Mouse (Mus musculus) brown adipose tissue, adult 24 weeks (tissue): ENCODE measurements at regions not wholly inside any gene's neighbourhood (a gene's known extent, or its start where the extent isn't known, plus 50 kb on each side); places are given as distances from the start of the nearest gene placed in this dataset.

Experiments
- H3K27ac ChIP-seq: fragments of 200-500 bp; replicated peaks from 2 replicates; pipeline ENCODE4 v1.5.1; 2012; ENCODE audit warnings: low read depth, mild to moderate bottlenecking, low read length
- H3K4me1 ChIP-seq: fragments of 200-500 bp; 2 replicates; pipeline ENCODE4 v1.6.1; 2012; ENCODE audit warnings: low read length, mixed read lengths; ENCODE audit not compliant: control insufficient read depth, insufficient read depth, insufficient read length
- H3K4me3 ChIP-seq: fragments of 200-500 bp; 2 replicates; pipeline ENCODE4 v1.5.1; 2012; ENCODE audit warnings: low read depth, mild to moderate bottlenecking, low read length, moderate library complexity; ENCODE audit not compliant: insufficient read depth

GRCm38 (mm10) chr5:46278190-46278589 is 420.8 kb upstream of the Lcorl start:
- Histone ChIP-seq H3K27ac (no peak overlapping the region), H3K4me1 (no peaks in the 10 kb centered on the region), H3K4me3 (no peak overlapping the region)

DNA sequence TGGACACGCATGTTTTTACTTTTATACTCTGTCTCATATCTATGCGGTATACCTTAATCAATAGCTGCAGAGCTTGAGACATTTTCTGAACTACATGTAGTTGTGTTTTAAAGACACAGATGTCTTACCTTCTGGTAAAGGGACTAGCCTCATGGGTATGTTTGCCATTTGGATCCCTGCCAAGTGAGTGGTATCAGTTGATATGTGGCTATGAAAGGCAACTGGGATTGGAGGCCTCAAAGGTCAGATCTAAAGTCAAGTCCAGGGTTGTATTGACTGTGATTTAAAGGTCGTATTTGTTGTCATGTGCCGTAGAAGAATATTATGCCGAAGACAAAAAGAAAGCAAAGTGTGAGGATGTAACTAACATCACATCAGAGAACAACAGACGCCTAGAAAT is 399.3 kb upstream of the Lcorl start:
- Histone ChIP-seq H3K4me3 (no peak overlapping the region), H3K27ac (no peak overlapping the region), H3K4me1 (no peaks in the 10 kb centered on the region)

DNA sequence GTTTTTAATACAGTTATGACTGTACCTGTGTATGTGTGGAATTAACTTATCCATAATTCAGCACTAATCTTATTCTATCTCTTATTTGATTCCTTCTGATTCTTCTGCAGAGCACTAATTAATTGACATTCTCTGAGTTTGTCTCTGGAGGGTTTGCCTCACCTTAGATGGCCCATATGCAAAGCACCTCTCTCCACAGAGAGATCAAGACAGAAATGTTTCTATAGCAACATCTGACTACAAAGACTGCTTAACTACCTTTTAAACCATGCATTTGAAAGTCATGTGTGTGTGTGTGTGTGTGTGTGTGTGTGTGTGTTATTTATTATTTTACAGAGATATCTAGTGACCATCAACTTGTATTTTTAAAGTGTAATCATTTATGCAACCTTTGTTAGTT is 396.5 kb upstream of the Lcorl start:
- H3K4me3 ChIP-seq = no peak overlapping the region
- no peak overlapping the region for H3K27ac ChIP-seq
- no peaks in the 10 kb centered on the region for H3K4me1 ChIP-seq

DNA sequence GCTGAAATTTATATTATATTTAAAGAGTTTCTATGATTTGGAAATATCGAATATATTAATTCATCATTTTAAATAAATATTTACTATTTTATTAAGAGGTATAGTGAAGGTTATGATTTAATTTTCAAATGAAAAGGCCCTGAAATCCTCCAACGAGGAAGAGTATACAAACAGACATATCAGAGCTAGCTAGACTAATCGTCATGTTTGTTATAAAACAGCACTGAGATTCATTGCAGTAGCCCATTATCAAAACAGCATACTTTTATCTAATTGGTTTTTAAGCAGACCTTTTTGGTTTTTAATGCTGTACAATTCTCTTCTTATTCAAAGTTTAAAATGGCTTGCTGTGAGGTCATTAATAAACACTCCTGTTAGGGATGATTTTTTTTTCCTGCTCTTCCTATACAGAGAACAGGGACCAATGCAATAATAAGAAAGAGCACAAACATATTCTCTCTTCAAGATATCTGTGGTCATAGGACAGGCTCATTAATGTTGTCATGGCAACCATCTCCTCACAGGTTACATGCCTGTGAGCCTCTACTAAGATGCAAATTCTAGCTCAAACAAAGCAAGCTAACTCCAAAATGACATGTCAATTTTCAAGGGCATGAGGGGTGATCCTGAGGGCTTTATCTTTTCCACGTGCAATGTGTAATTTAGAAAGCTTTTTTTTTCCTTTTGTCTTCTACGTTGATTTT is 378.1 kb upstream of the Lcorl start:
- Histone ChIP-seq H3K27ac (no peak overlapping the region), H3K4me3 (no peak overlapping the region), H3K4me1 (no peaks in the 10 kb centered on the region)

GRCm38 (mm10) chr5:46232780-46233179 is 375.4 kb upstream of the Lcorl start:
- Histone ChIP-seq H3K4me3 (no peak overlapping the region), H3K4me1 (no peaks in the 10 kb centered on the region), H3K27ac (no peak overlapping the region)

DNA sequence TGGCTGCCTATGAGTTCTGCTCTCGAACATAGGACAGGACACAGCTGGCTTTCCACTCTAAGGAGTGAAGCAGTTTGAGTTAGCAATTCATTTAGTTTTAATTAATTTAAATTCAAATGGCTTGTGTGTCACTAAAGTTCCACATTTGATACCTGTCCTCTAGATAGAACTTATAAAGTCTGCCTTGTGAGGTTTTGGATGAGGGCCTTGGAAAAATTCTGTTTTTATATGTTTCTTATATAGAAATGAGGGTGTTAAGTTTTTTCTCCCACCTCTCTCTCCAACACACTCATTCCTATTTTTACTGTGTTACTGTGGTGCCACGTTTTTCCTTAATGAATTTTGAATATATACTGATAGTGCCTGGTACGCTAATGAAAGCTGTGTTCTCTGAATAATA is 371.3 kb upstream of the Lcorl start:
- Histone ChIP-seq H3K27ac (no peak overlapping the region), H3K4me3 (no peak overlapping the region), H3K4me1 (no peaks in the 10 kb centered on the region)

GRCm38 (mm10) chr5:46212845-46213468 is 355.5 kb upstream of the Lcorl start:
- Histone ChIP-seq H3K27ac (no peak overlapping the region), H3K4me3 (no peak overlapping the region), H3K4me1 (no peaks in the 10 kb centered on the region; the same call in 1 of the 2 replicates)

GRCm38 (mm10) chr5:46209076-46209475 is 351.7 kb upstream of the Lcorl start:
- Histone ChIP-seq H3K27ac (no peak overlapping the region), H3K4me1 (no peaks in the 10 kb centered on the region; the same call in 1 of the 2 replicates), H3K4me3 (no peak overlapping the region)

- H3K4me1 ChIP-seq = no peaks in the 10 kb centered on the region
- no peak overlapping the region for H3K27ac ChIP-seq
- no peak overlapping the region for H3K4me3 ChIP-seq
Observed at GRCm38 (mm10) chr5:46203744-46204143, 346.3 kb upstream of the Lcorl start.

DNA sequence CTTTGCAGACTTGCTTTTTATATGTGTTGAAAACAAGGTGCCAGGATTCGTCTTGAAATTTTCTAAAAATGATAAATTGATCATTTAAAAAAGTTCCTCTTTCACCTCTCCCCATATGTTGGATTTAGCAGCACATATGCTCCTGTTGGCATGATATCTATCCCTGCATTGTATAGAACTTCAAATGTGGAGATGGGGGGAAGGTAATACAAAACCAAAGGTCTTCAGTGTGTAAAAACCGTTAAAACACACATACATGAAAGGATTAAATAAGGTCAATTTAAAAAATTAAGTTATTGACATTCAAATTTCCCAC is 345.0 kb upstream of the Lcorl start:
- Histone ChIP-seq H3K4me1 (no peaks in the 10 kb centered on the region), H3K27ac (no peak overlapping the region), H3K4me3 (no peak overlapping the region)

DNA sequence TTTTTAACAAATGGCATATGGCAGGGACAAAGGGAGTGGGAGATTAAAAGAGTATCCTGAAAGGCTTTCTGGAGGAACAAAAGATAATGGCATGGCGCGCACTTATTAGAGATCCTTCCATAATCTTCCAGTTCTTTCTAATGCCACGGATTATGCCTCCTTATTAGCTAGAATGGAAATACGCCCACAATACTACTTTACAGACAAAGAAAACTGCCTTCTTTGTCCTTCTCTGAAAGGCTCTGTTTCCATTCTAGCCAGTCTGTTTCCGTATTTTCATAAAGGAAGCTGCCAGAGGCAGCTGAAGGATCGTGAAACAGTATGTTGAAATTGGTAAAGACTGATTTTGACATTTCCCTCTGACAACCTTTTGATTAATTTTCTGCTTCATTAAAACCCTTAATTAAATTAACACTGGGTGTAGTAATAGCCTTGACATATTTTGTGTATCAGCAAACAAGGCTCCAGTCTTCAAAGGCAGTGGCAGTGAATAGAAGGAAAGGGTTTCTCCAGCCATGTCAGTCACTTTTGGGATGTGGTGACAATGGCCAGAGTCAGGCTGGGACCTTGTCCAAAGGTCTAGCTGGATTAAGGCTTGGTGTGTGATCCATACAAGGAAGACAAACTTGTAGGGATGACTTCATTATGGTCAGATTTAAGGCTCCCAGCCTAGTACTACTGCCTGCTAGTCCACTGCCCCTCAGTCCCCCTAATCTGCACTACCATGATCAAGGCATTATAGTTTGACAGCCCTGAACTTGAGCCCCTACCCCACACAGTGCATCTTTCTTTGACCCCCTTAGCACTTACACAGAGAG is 344.4 kb upstream of the Lcorl start:
- Histone ChIP-seq H3K4me3 (no peak overlapping the region), H3K4me1 (no peaks in the 10 kb centered on the region), H3K27ac (no peak overlapping the region)

GRCm38 (mm10) chr5:46186908-46187307 is 329.5 kb upstream of the Lcorl start:
- Histone ChIP-seq H3K4me3 (no peak overlapping the region), H3K27ac (no peak overlapping the region), H3K4me1 (no peaks in the 10 kb centered on the region)

- Histone ChIP-seq H3K27ac (no peak overlapping the region), H3K4me1 (no peaks in the 10 kb centered on the region), H3K4me3 (no peak overlapping the region)
Observed at GRCm38 (mm10) chr5:46182157-46182556, 324.7 kb upstream of the Lcorl start.

DNA sequence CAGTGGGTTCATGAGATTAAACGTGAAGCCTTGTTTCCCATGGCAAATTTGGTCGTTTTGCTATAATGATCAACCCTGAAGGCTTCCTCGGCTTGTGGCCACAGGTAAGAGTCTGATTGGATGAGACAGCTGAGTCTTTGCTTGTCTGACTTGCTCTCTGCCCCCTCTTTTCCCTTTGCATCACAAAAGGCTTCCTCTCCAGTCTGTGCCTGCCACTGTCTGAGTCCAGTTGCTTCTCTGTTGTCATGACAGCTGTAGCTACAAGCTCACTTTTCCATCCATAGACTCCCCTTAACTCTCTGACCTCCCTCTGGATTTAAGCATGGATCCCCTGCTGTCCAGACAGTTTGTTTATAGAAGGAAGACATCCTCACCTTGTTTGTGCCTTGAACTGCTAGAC is 314.9 kb upstream of the Lcorl start:
- Histone ChIP-seq H3K4me3 (no peak overlapping the region), H3K4me1 (no peaks in the 10 kb centered on the region), H3K27ac (no peak overlapping the region)

DNA sequence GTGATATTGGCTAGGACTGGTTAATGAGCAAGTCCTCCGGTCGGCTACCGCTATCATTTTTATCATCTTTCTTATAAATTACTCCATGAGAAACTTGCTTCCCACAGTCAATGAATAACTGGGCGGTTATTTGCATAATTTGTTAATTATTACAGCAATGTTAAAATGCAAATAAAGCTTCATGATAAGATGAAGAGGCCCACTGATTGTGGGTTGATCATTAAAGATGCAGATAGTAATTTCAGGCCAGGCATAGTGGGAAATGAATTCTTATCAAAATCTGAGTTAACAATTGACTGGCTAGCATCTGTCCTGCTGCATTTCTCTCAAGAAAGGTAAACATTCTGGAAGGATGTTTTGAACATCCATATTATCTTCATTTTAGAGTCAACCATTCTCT is 303.4 kb upstream of the Lcorl start:
- Histone ChIP-seq H3K4me1 (no peaks in the 10 kb centered on the region), H3K27ac (no peak overlapping the region), H3K4me3 (no peak overlapping the region)

DNA sequence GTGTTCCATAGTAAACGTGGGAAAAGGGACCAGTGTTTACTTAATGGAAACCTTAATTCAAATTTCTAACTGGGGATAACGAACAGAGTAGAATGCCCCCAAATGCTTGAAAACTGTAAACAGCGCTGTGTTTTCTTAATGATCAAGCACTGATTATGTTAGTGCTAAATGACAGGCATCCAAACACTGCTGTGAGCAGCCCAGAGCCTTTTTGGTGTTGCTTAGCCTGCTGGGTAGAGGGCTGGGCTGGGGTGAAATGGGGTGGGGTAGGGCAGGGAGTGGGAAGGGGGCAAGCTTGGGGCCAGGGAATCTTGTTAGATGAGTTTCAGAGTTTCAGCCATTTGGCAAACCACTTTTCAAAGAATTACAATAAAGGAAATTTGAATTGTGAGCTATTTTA is 294.6 kb upstream of the Lcorl start:
- Histone ChIP-seq H3K4me3 (no peak overlapping the region), H3K4me1 (no peaks in the 10 kb centered on the region), H3K27ac (no peak overlapping the region)
